Mouse (Mus musculus) right cerebral cortex, postnatal 25 days (tissue): Measurements from ENCODE around the gene Gm20917.
"Not testable (repeated sequence)": the region's sequence is repeated elsewhere in the genome, so short reads cannot be mapped to it uniquely, and the experiment has no call there.

ENCODE experiments used
- DNase-seq: peaks from one replicate; pipeline ENCODE4 v3.0.0; 2022

Gm20917 gene

DNA sequence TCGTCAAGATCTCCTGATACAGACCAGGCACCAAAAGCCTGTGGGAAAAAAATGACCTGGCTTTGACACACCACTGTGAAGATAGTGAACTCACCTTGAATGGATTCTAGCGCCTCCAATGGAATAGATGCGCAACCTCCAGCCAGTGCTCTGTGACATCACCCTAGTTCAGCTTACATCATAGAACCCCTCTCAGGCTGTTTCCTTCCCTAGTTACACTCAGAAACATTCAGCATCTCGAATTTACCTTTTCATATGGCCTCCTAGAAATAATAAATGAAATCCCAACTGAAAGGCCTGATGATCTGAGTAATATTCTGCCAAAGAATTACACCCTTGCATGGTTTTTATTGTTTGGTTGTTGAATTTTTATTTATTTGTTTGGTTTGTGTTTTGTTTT is at the start of gene Gm20917:
Gene Gm20917, minus strand, starts transcription at position 101 of the 400 bp plus-strand sequence.
- not testable (repeated sequence) for DNase-seq
